Mouse (Mus musculus) thymus, adult 2 months (tissue): ENCODE results near the gene Atn1. TPM values are rescaled to one million over a fixed set of nuclear protein-coding genes. Genes with fewer than 3 reads are reported as not detected.

Experiments
- DNase-seq: peaks from one replicate; pipeline ENCODE4 v3.0.0; 2021
- H3K27ac ChIP-seq: fragments of 200-500 bp; 2 replicates; pipeline ENCODE4 v1.5.1; 2012; ENCODE audit warnings: low read length, control low read depth; ENCODE audit not compliant: control insufficient read depth, insufficient read depth
- H3K27me3 ChIP-seq: fragments of 200-500 bp; 2 replicates; pipeline ENCODE4 v1.6.1; 2012; ENCODE audit warnings: mild to moderate bottlenecking, low read length, moderate library complexity, mixed read lengths; ENCODE audit not compliant: control insufficient read depth, insufficient read depth
- H3K36me3 ChIP-seq: fragments of 200-500 bp; 2 replicates; pipeline ENCODE4 v1.6.1; 2012; ENCODE audit warnings: mild to moderate bottlenecking, low read length, moderate library complexity; ENCODE audit not compliant: control insufficient read depth, insufficient read depth
- H3K4me1 ChIP-seq: fragments of 200-500 bp; replicated peaks from 2 replicates; pipeline ENCODE4 v1.6.1; 2012; ENCODE audit warnings: low read length; ENCODE audit not compliant: control insufficient read depth, insufficient read depth
- H3K4me3 ChIP-seq: fragments of 200-500 bp; 2 replicates; pipeline ENCODE4 v1.5.1; 2012; ENCODE audit warnings: mild to moderate bottlenecking, low read length, control low read depth, moderate library complexity; ENCODE audit not compliant: control insufficient read depth, insufficient read depth
- CTCF ChIP-seq: fragments of 200-500 bp; IDR thresholded peaks from 2 replicates; pipeline ENCODE4 v1.5.1; 2012; ENCODE audit warnings: mild to moderate bottlenecking, control low read depth, low read length, moderate library complexity, borderline replicate concordance; ENCODE audit not compliant: control insufficient read depth, poor library complexity, insufficient read depth; ENCODE audit errors: extremely low read depth
- POLR2A ChIP-seq: fragments of 200-500 bp; IDR thresholded peaks from 2 replicates; pipeline ENCODE4 v1.6.1; 2012; ENCODE audit warnings: mild to moderate bottlenecking, low read length, control low read depth, moderate library complexity; ENCODE audit not compliant: control insufficient read depth, poor library complexity, insufficient read depth; ENCODE audit errors: extremely low read depth
- WGBS: fragments of 180-500 bp; shearing (Covaris S2); methylation state at CpG from one replicate; pipeline ENCODE4 v1.1.7; 2018; 5-methylcytosine and 5-hydroxymethylcytosine counted together
- polyA plus RNA-seq: library from polyadenylated mRNA; depleted of rRNA; stranded (reverse); fragments of >200 nt; gene quantifications from 2 replicates; pipeline ENCODE4 v1.2.3, GENCODE M21; 2012

Gene Atn1
- polyA plus RNA-seq, 1 experiment, result 48.3 TPM

GRCm38 (mm10) chr6:124757909-124758848 is 1.9 kb upstream of the Atn1 start:
- Histone ChIP-seq H3K4me3 (no peak overlapping the region), H3K4me1 (peaks cover 7% of the 10 kb centered on the region; the same call in 1 of the 2 replicates), H3K36me3 (no peaks in the 10 kb centered on the region), H3K27ac (no peak overlapping the region), H3K27me3 (no peaks in the 10 kb centered on the region)
- 88% methylated on average over 5 of the region's 5 CpGs for WGBS
- no peak for TF ChIP-seq CTCF
- no peak for TF ChIP-seq POLR2A
- DNase-seq, result no peak

- no peak for DNase-seq
- Histone ChIP-seq H3K36me3 (no peaks in the 10 kb centered on the region), H3K27me3 (no peaks in the 10 kb centered on the region), H3K4me1 (peaks cover 7% of the 10 kb centered on the region; the same call in 1 of the 2 replicates), H3K27ac (no peak overlapping the region), H3K4me3 (no peak overlapping the region)
- 52% methylated on average over 5 of the region's 5 CpGs for WGBS
- no peak for TF ChIP-seq CTCF
- TF ChIP-seq POLR2A, result no peak
Measured at GRCm38 (mm10) chr6:124757351-124757880, 1.1 kb upstream of the Atn1 start.

DNA sequence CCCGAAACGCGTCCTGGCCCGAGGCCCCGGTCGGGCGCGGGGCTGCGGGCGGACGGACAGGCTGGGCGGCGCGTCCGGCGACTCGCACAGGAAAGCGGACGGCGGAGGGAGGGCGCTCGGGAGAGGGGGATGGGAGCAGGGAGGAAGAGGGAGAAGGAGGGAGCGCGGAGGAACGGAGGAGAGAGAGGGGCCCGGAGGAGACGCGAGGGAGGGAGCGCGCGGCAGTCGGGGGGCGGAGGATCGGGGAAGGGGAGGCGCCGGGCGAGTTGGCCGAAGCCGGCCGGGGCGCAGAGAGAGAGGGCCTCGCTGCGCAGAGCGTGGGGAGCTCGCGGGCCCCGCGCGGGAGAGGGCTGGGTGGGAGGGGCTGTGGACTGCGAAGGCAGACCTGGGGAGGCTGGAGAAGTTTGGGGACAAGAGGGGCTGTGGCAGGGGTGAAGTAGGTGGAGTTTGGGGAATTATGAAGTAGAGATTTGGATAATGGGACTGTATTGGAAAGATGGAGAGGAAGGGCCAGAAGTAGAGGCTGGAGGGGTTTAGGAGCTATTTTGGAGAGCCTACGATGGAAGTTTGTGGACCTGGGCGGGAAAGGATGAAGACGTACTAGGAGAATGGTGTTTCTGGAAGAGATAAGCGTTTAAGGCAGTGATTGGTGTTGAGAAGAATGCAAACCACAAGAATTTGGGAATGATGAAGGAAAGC is 477 bp upstream of the Atn1 start:
- no peaks in the 10 kb centered on the region for H3K27me3 ChIP-seq
- H3K36me3 ChIP-seq, result no peaks in the 10 kb centered on the region
- no peak overlapping the region for H3K27ac ChIP-seq
- WGBS, result 4% methylated on average over 46 of the region's 54 CpGs
- DNase-seq, result peak; percentile 58
- TF ChIP-seq CTCF (no peak), POLR2A (no peak)
- peak overlapping the region; percentile 47 for H3K4me3 ChIP-seq
- H3K4me1 ChIP-seq, result peaks cover 7% of the 10 kb centered on the region; the same call in 1 of the 2 replicates

- Histone ChIP-seq H3K27ac (no peak overlapping the region), H3K36me3 (no peaks in the 10 kb centered on the region), H3K4me1 (peaks cover 16% of the 10 kb centered on the region), H3K27me3 (no peaks in the 10 kb centered on the region), H3K4me3 (peak overlapping the region; percentile 42; the same call in 1 of the 2 replicates)
- 50% methylated on average over 3 of the region's 3 CpGs for WGBS
- TF ChIP-seq POLR2A, result no peak
- TF ChIP-seq CTCF, result no peak
- DNase-seq, result no peak
Measured at GRCm38 (mm10) chr6:124755306-124755705, 1.0 kb downstream of the Atn1 start.

- H3K27ac ChIP-seq, result no peak overlapping the region
- WGBS, result 96% methylated on average over 2 of the region's 2 CpGs
- peaks cover 14% of the 10 kb centered on the region for H3K4me1 ChIP-seq
- TF ChIP-seq POLR2A, result no peak
- TF ChIP-seq CTCF, result no peak
- no peaks in the 10 kb centered on the region for H3K36me3 ChIP-seq
- DNase-seq, result no peak
- H3K27me3 ChIP-seq, result no peaks in the 10 kb centered on the region
- H3K4me3 ChIP-seq, result no peak overlapping the region
Measured at GRCm38 (mm10) chr6:124753861-124754260, 2.5 kb downstream of the Atn1 start.

DNA sequence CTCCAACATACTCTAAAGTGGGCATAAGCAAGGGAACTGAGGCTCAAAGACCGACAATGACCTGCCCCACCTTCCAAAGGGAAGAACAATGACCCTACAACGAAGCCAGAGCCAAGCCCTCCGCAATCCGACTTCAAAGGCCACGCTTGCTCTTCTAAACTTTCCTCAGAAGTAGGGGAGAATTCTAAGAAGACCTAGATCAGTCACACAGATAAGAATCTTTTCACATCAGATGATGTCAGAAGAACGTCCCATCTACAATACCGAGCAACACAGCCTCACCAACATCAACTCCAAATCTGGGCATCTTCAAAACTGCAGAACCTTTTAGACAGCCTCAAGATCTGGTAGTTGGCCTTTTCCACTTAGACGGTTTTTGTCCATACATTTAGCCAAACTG is 5.9 kb downstream of the Atn1 start:
- DNase-seq, result no peak
- Histone ChIP-seq H3K36me3 (no peaks in the 10 kb centered on the region), H3K27me3 (no peaks in the 10 kb centered on the region), H3K4me3 (no peak overlapping the region), H3K4me1 (peaks cover 20% of the 10 kb centered on the region), H3K27ac (no peak overlapping the region)
- WGBS, result 12% methylated on average over 8 of the region's 8 CpGs
- no peak for TF ChIP-seq CTCF
- no peak for TF ChIP-seq POLR2A
